Mouse (Mus musculus): ENCODE results near the gene Fmo9. TPM values are rescaled to one million over a fixed set of nuclear protein-coding genes. Genes with fewer than 3 reads are reported as not detected.

The Fmo9 gene
- not detected in 2 replicates for polyA plus RNA-seq (2012; ENCODE audit: insufficient read depth, insufficient read length, low replicate concordance, missing spikeins)

DNA sequence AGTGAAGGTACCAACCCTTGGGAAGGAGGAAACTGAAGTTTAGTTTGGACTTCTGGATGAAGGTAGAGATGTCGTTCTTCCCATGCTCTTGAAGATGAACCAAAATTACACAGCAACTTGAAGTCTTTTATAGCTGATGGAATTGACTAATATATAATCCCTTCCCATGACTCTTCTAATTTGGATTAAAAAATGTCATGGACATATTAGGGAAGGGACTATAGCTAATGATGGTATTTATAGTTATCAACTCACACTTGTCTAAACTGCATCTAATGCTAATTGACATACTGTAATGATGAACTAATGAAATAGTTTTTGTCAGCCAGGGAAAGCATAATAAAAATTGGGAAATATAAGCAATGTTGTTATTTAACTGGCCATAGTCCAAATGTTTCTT, at the start of gene Fmo9:
Gene Fmo9, minus strand, starts transcription at position 101 of the 400 bp plus-strand sequence.
- Histone ChIP-seq H3K27ac (ENCODE audit: insufficient read depth, low read depth, low read length) (no peak within 1 kb of the TSS), H3K4me1 (ENCODE audit: control insufficient read depth, insufficient read depth, low read length) (no peaks in the 10 kb centered on the region), H3K4me3 (ENCODE audit: insufficient read depth, low read depth, low read length) (no peak within 1 kb of the TSS)
- WGBS, result 85% methylated on average over 1 of the region's 1 CpGs
- TF ChIP-seq CTCF (IDR thresholded peaks at IDR 0.05; ENCODE audit: insufficient read depth, low read depth, low read length) (no peak), POLR2A (IDR thresholded peaks at IDR 0.05; ENCODE audit: insufficient read depth, low read depth, low read length) (no peak)

DNA sequence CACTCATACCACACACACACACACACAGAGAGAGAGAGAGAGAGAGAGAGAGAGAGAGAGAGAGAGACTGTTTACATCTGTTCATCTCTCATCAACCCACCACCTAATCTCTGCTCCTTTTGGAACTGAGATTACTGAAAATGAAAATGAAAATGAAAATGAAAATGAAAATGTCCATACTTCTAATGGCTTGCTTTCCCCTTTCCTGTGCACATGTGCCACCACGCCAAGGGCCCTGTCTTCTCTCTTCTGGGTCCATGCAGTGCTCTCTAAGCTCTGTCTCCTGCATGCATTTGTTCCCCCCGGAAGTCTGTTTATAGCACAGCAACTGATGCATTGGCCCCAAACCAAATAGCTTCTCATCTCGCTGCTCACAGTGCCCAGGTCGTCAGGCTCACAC, 49.2 kb upstream of the Fmo9 start:
- H3K4me1 ChIP-seq (ENCODE audit: control insufficient read depth, insufficient read depth, low read length), result no peaks in the 10 kb centered on the region
- no peak overlapping the region for H3K4me3 ChIP-seq (ENCODE audit: insufficient read depth, low read depth, low read length)
- WGBS, result 82% methylated on average over 4 of the region's 4 CpGs
- H3K27ac ChIP-seq (ENCODE audit: insufficient read depth, low read depth, low read length), result no peak overlapping the region
- no peak for TF ChIP-seq POLR2A (IDR thresholded peaks at IDR 0.05; ENCODE audit: insufficient read depth, low read depth, low read length)
- TF ChIP-seq CTCF (IDR thresholded peaks at IDR 0.05; ENCODE audit: insufficient read depth, low read depth, low read length), result no peak

DNA sequence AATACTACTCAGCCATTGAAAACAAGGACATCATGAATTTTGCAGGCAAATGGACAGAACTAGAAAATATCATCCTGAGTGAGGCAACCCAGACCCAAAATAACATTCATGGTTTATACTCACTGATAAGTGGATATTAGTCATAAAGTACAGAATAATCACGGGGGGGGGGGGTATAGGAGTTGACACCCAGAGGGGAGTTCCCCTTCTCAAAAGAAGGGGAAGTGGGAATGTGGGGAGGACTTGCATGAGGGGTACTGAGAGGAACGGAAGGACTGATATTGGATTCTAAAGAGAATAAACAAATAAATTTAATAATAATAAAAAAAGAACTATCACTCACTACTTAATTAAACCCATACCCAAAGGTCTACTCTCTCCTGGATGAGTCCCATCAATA, 48.6 kb upstream of the Fmo9 start:
- TF ChIP-seq POLR2A (IDR thresholded peaks at IDR 0.05; ENCODE audit: insufficient read depth, low read depth, low read length) (no peak), CTCF (IDR thresholded peaks at IDR 0.05; ENCODE audit: insufficient read depth, low read depth, low read length) (no peak)
- no peak overlapping the region for H3K27ac ChIP-seq (ENCODE audit: insufficient read depth, low read depth, low read length)
- 75% methylated on average over 2 of the region's 2 CpGs for WGBS
- no peaks in the 10 kb centered on the region for H3K4me1 ChIP-seq (ENCODE audit: control insufficient read depth, insufficient read depth, low read length)
- no peak overlapping the region for H3K4me3 ChIP-seq (ENCODE audit: insufficient read depth, low read depth, low read length)

DNA sequence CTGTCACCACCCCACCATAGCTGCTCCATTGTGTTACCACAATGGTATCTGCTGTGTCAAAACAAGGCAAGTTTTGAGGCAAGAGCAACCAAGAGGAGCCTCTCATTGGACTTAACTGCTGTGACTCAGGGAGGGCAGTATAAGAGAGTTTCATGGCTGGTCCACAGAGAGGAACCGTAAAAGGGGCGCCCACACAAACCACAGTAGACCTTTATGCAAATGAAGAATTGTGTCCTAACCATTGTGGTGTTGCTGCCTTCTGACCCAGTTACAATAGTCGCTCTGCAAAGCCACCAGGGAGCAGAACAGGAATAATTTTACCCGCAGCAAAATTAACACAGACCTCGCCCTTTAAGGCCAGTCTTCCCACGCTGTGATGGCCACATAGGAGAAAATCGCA, 29.2 kb upstream of the Fmo9 start:
- TF ChIP-seq CTCF (IDR thresholded peaks at IDR 0.05; ENCODE audit: insufficient read depth, low read depth, low read length), result no peak
- Histone ChIP-seq H3K4me1 (ENCODE audit: control insufficient read depth, insufficient read depth, low read length) (no peaks in the 10 kb centered on the region), H3K27ac (ENCODE audit: insufficient read depth, low read depth, low read length) (no peak overlapping the region), H3K4me3 (ENCODE audit: insufficient read depth, low read depth, low read length) (no peak overlapping the region)
- 90% methylated on average over 7 of the region's 7 CpGs for WGBS

DNA sequence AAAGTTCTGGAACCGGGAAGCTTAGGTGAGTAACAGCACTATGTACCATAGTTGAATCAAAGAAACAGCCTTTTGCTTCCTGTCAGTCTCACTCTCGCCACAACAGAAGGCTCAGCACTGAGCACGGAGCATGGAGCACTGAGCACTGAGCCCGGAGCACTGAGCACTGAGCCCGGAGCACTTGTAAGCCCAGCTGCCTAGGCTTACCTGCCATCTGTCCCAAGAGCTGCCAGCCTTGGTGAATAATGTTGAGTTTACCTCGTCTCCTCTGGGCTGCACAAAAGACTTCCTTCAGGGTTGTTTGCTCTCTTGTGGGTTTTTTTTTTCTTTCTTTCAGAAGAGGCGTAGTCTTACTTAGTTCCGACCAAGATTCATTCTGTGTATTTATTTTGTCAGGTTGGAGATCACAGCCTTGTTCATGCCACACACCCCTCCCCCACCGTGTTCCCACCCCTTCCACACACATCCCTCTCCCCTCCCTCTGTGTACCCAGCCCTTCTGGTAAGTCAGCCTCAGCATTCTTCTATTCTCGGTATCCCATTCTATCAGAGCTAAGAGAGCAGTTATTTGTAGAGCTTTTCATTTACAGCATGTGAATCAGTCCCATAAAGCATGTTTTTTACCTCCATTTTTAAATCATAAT, 20.7 kb upstream of the Fmo9 start:
- TF ChIP-seq POLR2A (IDR thresholded peaks at IDR 0.05; ENCODE audit: insufficient read depth, low read depth, low read length), result no peak
- TF ChIP-seq CTCF (IDR thresholded peaks at IDR 0.05; ENCODE audit: insufficient read depth, low read depth, low read length), result no peak
- WGBS, result 54% methylated on average over 10 of the region's 10 CpGs
- peaks cover 2% of the 10 kb centered on the region; the same call in 1 of the 2 replicates for H3K4me1 ChIP-seq (ENCODE audit: control insufficient read depth, insufficient read depth, low read length)
- H3K27ac ChIP-seq (ENCODE audit: insufficient read depth, low read depth, low read length), result no peak overlapping the region
- no peak overlapping the region for H3K4me3 ChIP-seq (ENCODE audit: insufficient read depth, low read depth, low read length)

DNA sequence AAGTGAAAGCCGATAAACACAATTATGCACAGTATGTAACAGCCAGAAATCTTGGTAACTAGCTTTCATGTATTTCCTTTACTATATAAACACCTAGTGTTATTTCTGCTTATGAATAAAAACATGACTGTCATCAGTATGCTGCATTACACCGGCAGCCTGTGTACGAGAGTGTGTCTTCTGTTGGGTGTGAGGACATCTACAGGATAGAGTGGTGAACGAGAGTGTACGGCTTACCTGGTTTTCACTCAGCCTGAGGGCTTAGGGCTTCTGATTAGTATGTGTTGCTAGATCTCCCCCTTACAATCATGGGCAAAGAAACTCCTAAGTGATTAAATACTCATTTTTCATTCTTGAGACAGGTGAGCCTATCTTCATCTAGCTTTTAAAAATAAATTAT, 12.4 kb downstream of the Fmo9 start:
- Histone ChIP-seq H3K4me3 (ENCODE audit: insufficient read depth, low read depth, low read length) (no peak overlapping the region), H3K27ac (ENCODE audit: insufficient read depth, low read depth, low read length) (no peak overlapping the region), H3K4me1 (ENCODE audit: control insufficient read depth, insufficient read depth, low read length) (no peaks in the 10 kb centered on the region)
- TF ChIP-seq CTCF (IDR thresholded peaks at IDR 0.05; ENCODE audit: insufficient read depth, low read depth, low read length) (no peak), POLR2A (IDR thresholded peaks at IDR 0.05; ENCODE audit: insufficient read depth, low read depth, low read length) (no peak)
- WGBS, result 89% methylated on average over 5 of the region's 5 CpGs

DNA sequence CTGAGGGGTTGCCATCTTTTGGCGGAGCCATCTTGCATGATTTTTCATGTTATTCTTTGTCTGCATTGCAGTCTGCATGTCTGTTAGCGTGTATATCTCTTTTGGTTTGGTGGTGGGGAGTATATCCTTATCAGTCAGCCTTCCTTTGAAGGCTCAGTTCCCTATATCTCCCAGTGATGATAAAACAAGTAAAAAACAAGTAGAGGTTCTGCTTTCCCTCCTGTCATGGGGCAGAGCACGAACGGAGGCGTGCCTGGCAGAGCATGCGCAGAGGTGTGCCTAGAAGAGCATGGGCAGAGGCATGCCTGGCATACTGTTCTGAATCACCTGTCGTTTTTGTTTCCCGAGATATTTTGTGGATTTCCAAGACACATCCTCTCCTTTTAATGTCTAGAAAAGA, 20.8 kb downstream of the Fmo9 start:
- WGBS, result 89% methylated on average over 8 of the region's 8 CpGs
- H3K4me3 ChIP-seq (ENCODE audit: insufficient read depth, low read depth, low read length), result no peak overlapping the region
- TF ChIP-seq CTCF (IDR thresholded peaks at IDR 0.05; ENCODE audit: insufficient read depth, low read depth, low read length) (no peak), POLR2A (IDR thresholded peaks at IDR 0.05; ENCODE audit: insufficient read depth, low read depth, low read length) (no peak)
- H3K27ac ChIP-seq (ENCODE audit: insufficient read depth, low read depth, low read length), result no peak overlapping the region
- no peaks in the 10 kb centered on the region for H3K4me1 ChIP-seq (ENCODE audit: control insufficient read depth, insufficient read depth, low read length)

DNA sequence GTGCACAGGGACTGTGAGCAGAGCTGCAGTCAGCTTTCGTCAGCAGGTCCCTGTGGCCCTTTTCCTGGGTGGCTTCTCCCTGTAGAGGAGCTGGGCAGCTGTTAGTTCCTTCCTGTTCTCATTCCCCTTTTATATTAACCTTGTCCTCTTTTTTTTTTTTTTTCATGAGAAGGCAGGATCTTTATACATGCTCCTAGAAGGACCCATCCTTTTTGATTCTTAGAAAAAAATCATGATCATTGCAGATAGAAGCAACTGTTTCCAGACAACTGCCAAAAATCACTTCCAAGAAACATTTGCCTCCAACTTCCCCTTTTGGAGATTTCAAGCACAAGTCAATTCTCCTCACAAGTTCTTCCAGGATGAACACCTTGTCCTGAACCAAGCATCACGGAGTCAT, 34.1 kb downstream of the Fmo9 start, which contains the start of gene Gm4847:
Gene Gm4847, minus strand, starts transcription at position 101 of the 400 bp plus-strand sequence.
- Histone ChIP-seq H3K27ac (ENCODE audit: insufficient read depth, low read depth, low read length) (no peak within 1 kb of the TSS), H3K4me3 (ENCODE audit: insufficient read depth, low read depth, low read length) (no peak within 1 kb of the TSS), H3K4me1 (ENCODE audit: control insufficient read depth, insufficient read depth, low read length) (no peaks in the 10 kb centered on the region)
- WGBS, result 94% methylated on average over 2 of the region's 2 CpGs
- TF ChIP-seq CTCF (IDR thresholded peaks at IDR 0.05; ENCODE audit: insufficient read depth, low read depth, low read length) (no peak), POLR2A (IDR thresholded peaks at IDR 0.05; ENCODE audit: insufficient read depth, low read depth, low read length) (no peak)

Other genes with a start within 250 kb of the Fmo9 start
- gene Gm4846, start 184.3 kb downstream of the Fmo9 start, polyA plus RNA-seq (2012; ENCODE audit: insufficient read depth, insufficient read length, low replicate concordance, missing spikeins), result not detected in 2 replicates
- gene Gm4847, start 34.2 kb downstream of the Fmo9 start, polyA plus RNA-seq (2012; ENCODE audit: insufficient read depth, insufficient read length, low replicate concordance, missing spikeins), result not detected in 2 replicates

Measured in olfactory bulb, adult 2 months (tissue).